Mouse (Mus musculus) frontal cortex, adult (tissue): ENCODE measurements around the gene Lingo1.
A peak's percentile ranks its signal among the peaks of the same experiment; 100 is the strongest.

Experiments
- ATAC-seq: cut with Nextera tagmentation; 2 replicates; pipeline ENCODE4 v1.9.2; 2017; ENCODE audit warnings: mild to moderate bottlenecking, moderate library complexity, mixed read lengths; ENCODE audit not compliant: low TSS enrichment

Lingo1 gene

GRCm38 (mm10) chr9:56681950-56682349, 114.3 kb downstream of the Lingo1 start:
- peak; percentile 60 for ATAC-seq

GRCm38 (mm10) chr9:56678929-56679681, 117.2 kb downstream of the Lingo1 start:
- 0 out of 2 replicates have a peak, but pooled peaks have one; percentile 10 for ATAC-seq

- ATAC-seq, result 0 out of 2 replicates have a peak, but pooled peaks have one; percentile 39
These were observed 120.6 kb downstream of the Lingo1 start for GRCm38 (mm10) chr9:56675696-56676095.

GRCm38 (mm10) chr9:56669605-56670221, 126.6 kb downstream of the Lingo1 start:
- ATAC-seq, result peak; percentile 64

- ATAC-seq, result no peak
These were observed 132.1 kb downstream of the Lingo1 start for GRCm38 (mm10) chr9:56664136-56664535.

- peak; percentile 31 for ATAC-seq
These were observed 133.3 kb downstream of the Lingo1 start for GRCm38 (mm10) chr9:56662946-56663345.

- ATAC-seq, result 0 out of 2 replicates have a peak, but pooled peaks have one; percentile 0
These were observed 133.9 kb downstream of the Lingo1 start for GRCm38 (mm10) chr9:56662405-56662804.

GRCm38 (mm10) chr9:56661217-56661840, 134.9 kb downstream of the Lingo1 start:
- ATAC-seq, result no peak

GRCm38 (mm10) chr9:56658580-56658979, 137.7 kb downstream of the Lingo1 start:
- ATAC-seq, result no peak

- ATAC-seq, result peak; percentile 62
These were observed 138.3 kb downstream of the Lingo1 start for GRCm38 (mm10) chr9:56657996-56658398.

- peak; percentile 66 for ATAC-seq
These were observed 139.3 kb downstream of the Lingo1 start for GRCm38 (mm10) chr9:56656766-56657542.

- ATAC-seq, result no peak
These were observed 141.1 kb downstream of the Lingo1 start for GRCm38 (mm10) chr9:56655167-56655566.

GRCm38 (mm10) chr9:56652551-56652950, 143.7 kb downstream of the Lingo1 start:
- ATAC-seq, result no peak

GRCm38 (mm10) chr9:56651586-56651985, 144.7 kb downstream of the Lingo1 start:
- no peak for ATAC-seq

- peak; percentile 66 for ATAC-seq
These were observed 149.8 kb downstream of the Lingo1 start for GRCm38 (mm10) chr9:56646227-56647025.

GRCm38 (mm10) chr9:56643474-56643873, 152.8 kb downstream of the Lingo1 start:
- no peak for ATAC-seq

- no peak for ATAC-seq
These were observed 157.9 kb downstream of the Lingo1 start for GRCm38 (mm10) chr9:56638226-56638905.

- peak; percentile 33 for ATAC-seq
These were observed 158.8 kb downstream of the Lingo1 start for GRCm38 (mm10) chr9:56637403-56637857.

- ATAC-seq, result no peak
These were observed 159.4 kb downstream of the Lingo1 start for GRCm38 (mm10) chr9:56636766-56637402.

- peak; percentile 24 for ATAC-seq
These were observed 160.1 kb downstream of the Lingo1 start for GRCm38 (mm10) chr9:56636214-56636613.
